Comparison of ENCODE assay signal across 29 mouse cellular contexts in the genomic region with DNA sequence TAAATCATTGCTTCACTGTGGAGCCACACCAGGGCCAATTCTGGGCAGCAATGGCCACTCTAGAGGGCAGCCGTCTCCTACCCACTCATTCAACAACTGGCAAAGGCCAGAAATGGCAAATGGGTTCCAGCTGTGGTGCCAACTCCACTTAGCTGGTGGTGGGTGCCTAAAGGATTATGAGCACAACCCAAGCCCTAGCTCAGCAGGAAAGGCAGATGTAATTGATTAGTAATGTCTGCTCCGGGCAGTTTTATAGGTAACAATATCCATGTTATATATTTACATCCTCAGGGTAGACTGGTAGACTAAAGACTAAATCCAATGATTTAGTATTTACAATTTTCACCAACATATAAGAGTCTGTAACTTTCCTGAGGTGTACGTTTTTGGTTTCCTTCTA. TPM values are rescaled to one million over a fixed set of nuclear protein-coding genes. Genes with fewer than 3 reads are reported as not detected.
A peak's percentile ranks its signal among the peaks of the same experiment; 100 is the strongest.
DNase-seq lines count a peak whose midpoint lies in the region; ATAC-seq lines count a peak whose summit lies in the region.
"Had no signal": no experiment of that assay in that cellular context is flagged by ENCODE, and none has a peak within 500 bp of the region (broad histone marks: within the 10 kb centered on the region; RNA-seq: fewer than 3 reads in every experiment).

No protein-coding gene starts in this region.

- H3K4me2 ChIP-seq in heart, embryonic 12.5 days: no peak overlapping the region
- H3K4me2 ChIP-seq in limb, embryonic 11.5 days (ENCODE audit: low read depth, severe bottlenecking): no peak overlapping the region
- H3K4me2 ChIP-seq in hindbrain, embryonic 14.5 days (replicated peaks): no peak overlapping the region
- H3K4me2 ChIP-seq: heart, embryonic 11.5 days; midbrain, embryonic 13.5 days; stomach, embryonic 15.5 days had no signal

- no peak for ATAC-seq in heart, embryonic 12.5 days (ENCODE audit: insufficient number of reproducible peaks, low FRiP score)
- ATAC-seq in megakaryocyte, adult 5-6 weeks (ENCODE audit: poor library complexity, severe bottlenecking): no peak
- ATAC-seq in limb, embryonic 11.5 days (ENCODE audit: insufficient number of reproducible peaks, low FRiP score, low TSS enrichment, low read depth): peak; percentile 55
- ATAC-seq in hindbrain, embryonic 14.5 days (ENCODE audit: low FRiP score): no peak
- ATAC-seq: forebrain, embryonic 16.5 days; hindbrain, embryonic 16.5 days; midbrain, embryonic 13.5 days had no signal

- H3K27ac ChIP-seq in heart, embryonic 12.5 days (ENCODE audit: poor library complexity, severe bottlenecking): no peak overlapping the region
- H3K27ac ChIP-seq in limb, embryonic 11.5 days (replicated peaks; ENCODE audit: low read depth, low read length): no peak overlapping the region; the same call in 1 of the 2 replicates
- no peak overlapping the region for H3K27ac ChIP-seq in hindbrain, embryonic 14.5 days
- H3K27ac ChIP-seq: liver, embryonic 14.5 days; midbrain, embryonic 13.5 days had no signal

- H3K27me3 ChIP-seq in heart, embryonic 12.5 days (replicated peaks): no peaks in the 10 kb centered on the region
- peaks cover 5% of the 10 kb centered on the region for H3K27me3 ChIP-seq in megakaryocyte, embryonic 14.5 days (replicated peaks)
- no peaks in the 10 kb centered on the region for H3K27me3 ChIP-seq in limb, embryonic 11.5 days (ENCODE audit: control insufficient read depth, insufficient read depth, low read length)
- no peaks in the 10 kb centered on the region for H3K27me3 ChIP-seq in hindbrain, embryonic 14.5 days (ENCODE audit: control insufficient read depth, insufficient read depth, low read length)
- H3K27me3 ChIP-seq: stomach, embryonic 15.5 days had no signal

- H3K36me3 ChIP-seq in heart, embryonic 12.5 days: 0 out of 2 replicates have a peak, but pooled peaks cover 9% of the 10 kb centered on the region
- peaks cover 82% of the 10 kb centered on the region for H3K36me3 ChIP-seq in megakaryocyte, embryonic 14.5 days (replicated peaks; ENCODE audit: low read length)
- no peaks in the 10 kb centered on the region for H3K36me3 ChIP-seq in limb, embryonic 11.5 days (ENCODE audit: control insufficient read depth, insufficient read depth, low read length)
- no peaks in the 10 kb centered on the region for H3K36me3 ChIP-seq in hindbrain, embryonic 14.5 days (replicated peaks; ENCODE audit: control insufficient read depth, insufficient read depth)
- H3K36me3 ChIP-seq: G1E; hindbrain, embryonic 10.5 days; midbrain, embryonic 13.5 days; stomach, embryonic 15.5 days had no signal

- WGBS in heart, embryonic 12.5 days: 84% methylated on average over 3 of the region's 3 CpGs
- WGBS in limb, embryonic 11.5 days: 20% methylated on average over 3 of the region's 3 CpGs
- 95% methylated on average over 3 of the region's 3 CpGs for WGBS in hindbrain, embryonic 14.5 days

- no peaks in the 10 kb centered on the region for H3K9me3 ChIP-seq in heart, embryonic 12.5 days (replicated peaks)
- no peaks in the 10 kb centered on the region for H3K9me3 ChIP-seq in megakaryocyte, embryonic 14.5 days
- H3K9me3 ChIP-seq in limb, embryonic 11.5 days (ENCODE audit: control insufficient read depth, low read length): no peaks in the 10 kb centered on the region
- H3K9me3 ChIP-seq in hindbrain, embryonic 14.5 days (ENCODE audit: control insufficient read depth, low read length): no peaks in the 10 kb centered on the region
- H3K9me3 ChIP-seq: hindbrain, embryonic 10.5 days; midbrain, embryonic 13.5 days; stomach, embryonic 15.5 days had no signal

- no peak overlapping the region for H3K4me3 ChIP-seq in heart, embryonic 12.5 days
- H3K4me3 ChIP-seq in megakaryocyte, embryonic 14.5 days (replicated peaks): peak overlapping the region; percentile 78
- no peak overlapping the region for H3K4me3 ChIP-seq in limb, embryonic 11.5 days (ENCODE audit: low read depth, low read length)
- no peak overlapping the region for H3K4me3 ChIP-seq in hindbrain, embryonic 14.5 days (replicated peaks; ENCODE audit: low read length)
- H3K4me3 ChIP-seq: erythroblast, embryonic 14.5 days; hindbrain, embryonic 10.5 days; midbrain, embryonic 13.5 days; stomach, embryonic 15.5 days had no signal

- H3K9ac ChIP-seq in heart, embryonic 12.5 days: no peak overlapping the region
- no peak overlapping the region for H3K9ac ChIP-seq in limb, embryonic 11.5 days (ENCODE audit: low read length)
- H3K9ac ChIP-seq in hindbrain, embryonic 14.5 days: no peak overlapping the region
- H3K9ac ChIP-seq: liver, embryonic 14.5 days; midbrain, embryonic 13.5 days; stomach, embryonic 15.5 days had no signal

- peak; percentile 77 for DNase-seq in heart, adult 11 months
- no peak for DNase-seq in limb, embryonic 11.5 days (ENCODE audit: low spot score)
- no peak for DNase-seq in hindbrain, embryonic 14.5 days (ENCODE audit: low spot score)
- DNase-seq in cerebellum, adult 18-20 months: no peak
- DNase-seq in embryo, embryonic 10.5 days (ENCODE audit: low spot score): no peak
- DNase-seq: adrenal gland, postnatal 10 days; cerebellum, adult 11-12 months; cerebellum, postnatal 10 days; gastrocnemius, postnatal 14 days; heart, postnatal 14 days; kidney, adult 8-10 months; kidney, postnatal 10 days; layer of hippocampus, adult 9-11 months; liver; lung, adult 2 months; retina, postnatal 1 day; right cerebral cortex, postnatal 25 days had no signal

- peaks cover 57% of the 10 kb centered on the region for H3K4me1 ChIP-seq in heart, embryonic 12.5 days (replicated peaks)
- peaks cover 94% of the 10 kb centered on the region for H3K4me1 ChIP-seq in megakaryocyte, embryonic 14.5 days
- peaks cover 27% of the 10 kb centered on the region for H3K4me1 ChIP-seq in limb, embryonic 11.5 days (ENCODE audit: control insufficient read depth, insufficient read depth, low read length)
- H3K4me1 ChIP-seq in hindbrain, embryonic 14.5 days (replicated peaks; ENCODE audit: control insufficient read depth, insufficient read depth, low read length): peaks cover 8% of the 10 kb centered on the region; the same call in 1 of the 2 replicates

RNA-seq across cellular contexts. Expression of gene Tspan9, which starts 6.7 kb away (rescaled TPM):
- 172 and 183 TPM in 2 replicates for polyA plus RNA-seq in heart, embryonic 12.5 days (2016; fragmentation: Nextera tagmentation; extraction: Ambion mirVana)
- 87.8 and 156 TPM in 2 replicates for polyA plus RNA-seq in megakaryocyte, embryonic 14.5 days (2012; ENCODE audit: insufficient read depth, low replicate concordance)
- total RNA-seq in megakaryocyte, adult 5-6 weeks (2015): not detected in 2 replicates
- 0.26 and 1.3 TPM in 2 replicates for total RNA-seq in megakaryocyte, adult 5-6 weeks (2017)
- polyA plus RNA-seq in limb, embryonic 11.5 days (2014; fragmentation: Nextera tagmentation; extraction: Ambion mirVana): 68.2 and 77.2 TPM in 2 replicates
- polyA plus RNA-seq in hindbrain, embryonic 14.5 days (2014; fragmentation: Nextera tagmentation; extraction: Ambion mirVana): 41.3 and 43.4 TPM in 2 replicates
- polyA plus RNA-seq: G1E had no signal
